Mouse (Mus musculus) liver, postnatal 0 days (tissue): ENCODE measurements around the gene Smarcd3.

ENCODE experiments used
- CTCF ChIP-seq: sonication (generic); IDR thresholded peaks from 2 replicates; pipeline ENCODE4 v1.5.1; 2016; ENCODE audit warnings: antibody characterized with exemption, low read depth
- EP300 ChIP-seq: IDR thresholded peaks from 2 replicates; pipeline ENCODE4 v1.6.1; 2016; ENCODE audit warnings: antibody characterized with exemption, low read depth, mild to moderate bottlenecking

GRCm38 (mm10) chr5:24659708-24660423 is 35.7 kb upstream of the Smarcd3 start:
- no peak for TF ChIP-seq CTCF
- no peak for TF ChIP-seq EP300
